Mouse (Mus musculus) CH12F3 (cell line): ENCODE measurements around the gene Trpm3.
"Not testable (repeated sequence)": the region's sequence is repeated elsewhere in the genome, so short reads cannot be mapped to it uniquely, and the experiment has no call there.

Experiments used
- in situ Hi-C: fragments of 300-500 bp; cut with MboI; formaldehyde crosslinking; loops from 2 replicates; pipeline ENCODE4 v1.14.3; 2020; ENCODE audit warnings: low sequenced_read_pairs

Trpm3 gene

GRCm38 (mm10) chr19:22828198-22828742, 689.4 kb downstream of the Trpm3 start:
- in situ Hi-C loops: no loop called here

GRCm38 (mm10) chr19:22841081-22842040, 702.5 kb downstream of the Trpm3 start:
- in situ Hi-C loops: no loop called here

- in situ Hi-C loops: no loop called here
Observed at GRCm38 (mm10) chr19:22842697-22843096, 703.9 kb downstream of the Trpm3 start.

- in situ Hi-C loops: no loop called here
Observed at GRCm38 (mm10) chr19:22847696-22848095, 708.9 kb downstream of the Trpm3 start.

- in situ Hi-C loops: no loop called here
Observed at GRCm38 (mm10) chr19:22848251-22848650, 709.4 kb downstream of the Trpm3 start.

- in situ Hi-C loops: no loop called here
Observed at GRCm38 (mm10) chr19:22848783-22849576, 710.1 kb downstream of the Trpm3 start.

GRCm38 (mm10) chr19:22851423-22851822, 712.6 kb downstream of the Trpm3 start:
- in situ Hi-C loops: not testable (repeated sequence)

- in situ Hi-C loops: no loop called here
Observed at GRCm38 (mm10) chr19:22859644-22860043, 720.8 kb downstream of the Trpm3 start.

GRCm38 (mm10) chr19:22867456-22867855, 728.6 kb downstream of the Trpm3 start:
- in situ Hi-C loops: no loop called here

- in situ Hi-C loops: no loop called here
Observed at GRCm38 (mm10) chr19:22869853-22870252, 731.0 kb downstream of the Trpm3 start.

- in situ Hi-C loops: no loop called here
Observed at GRCm38 (mm10) chr19:22872456-22872855, 733.6 kb downstream of the Trpm3 start.

GRCm38 (mm10) chr19:22880199-22880598, 741.4 kb downstream of the Trpm3 start:
- in situ Hi-C loops: loop anchor here (25.0 kb wide), 2 partner anchors 318 to 543 kb away; no protein-coding TSS in a partner anchor

- in situ Hi-C loops: loop anchor here (25.0 kb wide), 2 partner anchors 320 to 545 kb away; no protein-coding TSS in a partner anchor
Observed at GRCm38 (mm10) chr19:22882670-22883111, 743.8 kb downstream of the Trpm3 start.

GRCm38 (mm10) chr19:22883154-22883553, 744.3 kb downstream of the Trpm3 start:
- in situ Hi-C loops: loop anchor here (25.0 kb wide), 2 partner anchors 321 to 546 kb away; no protein-coding TSS in a partner anchor

GRCm38 (mm10) chr19:22883744-22884317, 745.0 kb downstream of the Trpm3 start:
- in situ Hi-C loops: loop anchor here (25.0 kb wide), 2 partner anchors 322 to 547 kb away; no protein-coding TSS in a partner anchor

GRCm38 (mm10) chr19:22884357-22884756, 745.5 kb downstream of the Trpm3 start:
- in situ Hi-C loops: loop anchor here (25.0 kb wide), 2 partner anchors 322 to 547 kb away; no protein-coding TSS in a partner anchor

- in situ Hi-C loops: loop anchor here (25.0 kb wide), 2 partner anchors 323 to 548 kb away; no protein-coding TSS in a partner anchor
Observed at GRCm38 (mm10) chr19:22885051-22885450, 746.2 kb downstream of the Trpm3 start.

- in situ Hi-C loops: no loop called here
Observed at GRCm38 (mm10) chr19:22901892-22902291, 763.0 kb downstream of the Trpm3 start.

- in situ Hi-C loops: no loop called here
Observed at GRCm38 (mm10) chr19:22902386-22902785, 763.5 kb downstream of the Trpm3 start.

GRCm38 (mm10) chr19:22905066-22905482, 766.2 kb downstream of the Trpm3 start:
- in situ Hi-C loops: no loop called here
